Mouse (Mus musculus): ENCODE data around the gene Ptpn6. TPM values are rescaled to one million over a fixed set of nuclear protein-coding genes. Genes with fewer than 3 reads are reported as not detected.

Gene Ptpn6
- total and polyA plus RNA-seq, 3 experiments: 91.9 to 184 TPM; not detected in 1

- TF ChIP-seq ZC3H11A (IDR thresholded peaks at IDR 0.05; ENCODE audit: low read depth, low read length) (peak; percentile 46), NRF1 (IDR thresholded peaks at IDR 0.05; ENCODE audit: insufficient read depth, low read depth, low read length, poor library complexity, severe bottlenecking) (peak; percentile 65), MXI1 (IDR thresholded peaks at IDR 0.05; ENCODE audit: low read depth, low read length) (peak; percentile 94), CHD2 (IDR thresholded peaks at IDR 0.05; ENCODE audit: low read length) (peak; percentile 36; the same call in 1 of the 2 replicates), UBTF (IDR thresholded peaks at IDR 0.05; ENCODE audit: borderline replicate concordance, insufficient read depth, low read depth, low read length) (peak; percentile 87; the same call in 1 of the 2 replicates), ELF1 (IDR thresholded peaks at IDR 0.05; ENCODE audit: low read depth, low read length) (peak; percentile 92), JUND (IDR thresholded peaks at IDR 0.05; ENCODE audit: low read depth, low read length) (no peak), HCFC1 (IDR thresholded peaks at IDR 0.05; ENCODE audit: low read depth, low read length) (peak; percentile 97), MAZ (IDR thresholded peaks at IDR 0.05; ENCODE audit: low read depth, low read length) (peak; percentile 99), BHLHE40 (IDR thresholded peaks at IDR 0.05; ENCODE audit: borderline replicate concordance, low read depth, low read length) (no peak), GATA1 (IDR thresholded peaks at IDR 0.05; ENCODE audit: low read depth, low read length) (no peak), POLR2AphosphoS2 (IDR thresholded peaks at IDR 0.05; ENCODE audit: low read length) (peak; percentile 82; the same call in 1 of the 2 replicates)
Observed at GRCm38 (mm10) chr6:124711824-124712782, 26.4 kb downstream of the Ptpn6 start, which contains the start of the genes Emg1 and Phb2 (continued).

- Histone ChIP-seq H3K27ac (ENCODE audit: control insufficient read depth, low read depth, low read length) (no peak overlapping the region), H3K4me1 (ENCODE audit: control insufficient read depth in 1 of 2, insufficient read depth in 2 of 2, low read length in 2 of 2) (peaks cover 5 to 13% of the 10 kb centered on the region in 2 experiments; a peak in 3 of 4 replicates), H3K9ac (ENCODE audit: control insufficient read depth, low read depth, low read length, poor library complexity, severe bottlenecking) (no peak overlapping the region), H3K9me3 (replicated peaks; ENCODE audit: insufficient read depth, low read length) (no peaks in the 10 kb centered on the region), H3K36me3 (ENCODE audit: control insufficient read depth in 1 of 2, insufficient read depth in 2 of 2, low read length in 2 of 2) (peaks cover 8 to 31% of the 10 kb centered on the region in 2 experiments), H3K27me3 (ENCODE audit: control insufficient read depth in 1 of 2, insufficient read depth in 2 of 2, low read length in 2 of 2) (no peaks in the 10 kb centered on the region), H3K79me2 (ENCODE audit: control insufficient read depth, insufficient read depth, low read length, poor library complexity) (peaks cover 66% of the 10 kb centered on the region), H3K4me3 (ENCODE audit: control insufficient read depth in 1 of 2, insufficient read depth in 1 of 2, low read depth in 2 of 2, low read length in 2 of 2) (no peak overlapping the region)
- DNase-seq (ENCODE audit: low read depth, low spot score): no peak
- TF ChIP-seq GABPA (IDR thresholded peaks at IDR 0.05; ENCODE audit: low read depth, low read length) (no peak), POLR2A (IDR thresholded peaks at IDR 0.05; ENCODE audit: control insufficient read depth in 1 of 2, insufficient read depth in 1 of 2, low read depth in 1 of 2, low read length in 2 of 2, poor library complexity in 1 of 2) (peak in 1 of 2 experiments; percentile 22; a peak in 1 of 4 replicates), ZMIZ1 (IDR thresholded peaks at IDR 0.05; ENCODE audit: low read depth, low read length) (0 out of 2 replicates have a peak, but pooled peaks have one; percentile 24), POLR2AphosphoS5 (IDR thresholded peaks at IDR 0.05; ENCODE audit: borderline replicate concordance, low read depth, low read length) (0 out of 2 replicates have a peak, but pooled peaks have one; percentile 75)
Observed at GRCm38 (mm10) chr6:124708289-124708889, 30.1 kb downstream of the Ptpn6 start.
